Mouse (Mus musculus) hindbrain, embryonic 13.5 days (tissue): ENCODE data around the gene Krt7. TPM values are rescaled to one million over a fixed set of nuclear protein-coding genes. Genes with fewer than 3 reads are reported as not detected.

ENCODE experiments used
- ATAC-seq: fragments of 200-750 bp; cut with Nextera tagmentation; 2 replicates; pipeline ENCODE4 v1.8.0; 2017; ENCODE audit warnings: moderate TSS enrichment; ENCODE audit not compliant: low FRiP score
- H3K27ac ChIP-seq: fragments of 300-500 bp; sonication (generic); 2 replicates; pipeline ENCODE4 v1.5.1; 2015; ENCODE audit warnings: inconsistent platforms, mild to moderate bottlenecking, moderate library complexity
- H3K27me3 ChIP-seq: fragments of 300-500 bp; sonication (generic); 2 replicates; pipeline ENCODE4 v1.6.1; 2015; ENCODE audit warnings: mild to moderate bottlenecking, inconsistent platforms
- H3K36me3 ChIP-seq: fragments of 300-500 bp; sonication (generic); 2 replicates; pipeline ENCODE4 v1.6.1; 2015; ENCODE audit warnings: mild to moderate bottlenecking, inconsistent platforms
- H3K4me1 ChIP-seq: fragments of 300-500 bp; sonication (generic); replicated peaks from 2 replicates; pipeline ENCODE4 v1.6.1; 2015; ENCODE audit warnings: inconsistent platforms
- H3K4me2 ChIP-seq: fragments of 300-500 bp; sonication (generic); 2 replicates; pipeline ENCODE4 v1.6.1; 2015; ENCODE audit warnings: inconsistent platforms, mild to moderate bottlenecking, moderate library complexity
- H3K4me3 ChIP-seq: fragments of 300-500 bp; sonication (generic); 2 replicates; pipeline ENCODE4 v1.5.1; 2015; ENCODE audit warnings: mild to moderate bottlenecking, inconsistent platforms
- H3K9ac ChIP-seq: fragments of 300-500 bp; sonication (generic); 2 replicates; pipeline ENCODE4 v1.6.1; 2015; ENCODE audit warnings: mild to moderate bottlenecking, inconsistent platforms
- H3K9me3 ChIP-seq: fragments of 300-500 bp; sonication (generic); 2 replicates; pipeline ENCODE4 v1.6.1; 2016; ENCODE audit warnings: inconsistent platforms
- WGBS: fragments of 180-500 bp; shearing (Covaris S2); methylation state at CpG from one replicate; pipeline ENCODE4 v1.1.7; 2015; 5-methylcytosine and 5-hydroxymethylcytosine counted together
- polyA plus RNA-seq: library from polyadenylated mRNA; unstranded; fragments of >200 nt; fragmentation: Nextera tagmentation; extraction: Ambion mirVana; gene quantifications from 2 replicates; pipeline ENCODE4 v1.2.1, GENCODE M21; 2015

Gene Krt7
- 0.77 and 0.88 TPM in 2 replicates for polyA plus RNA-seq

GRCm38 (mm10) chr15:101410775-101411174, at the start of gene Krt7:
TSS of gene Krt7 (plus strand) at chr15:101411043.
- Histone ChIP-seq H3K4me2 (no peak within 1 kb of the TSS), H3K27ac (no peak within 1 kb of the TSS), H3K4me1 (0 out of 2 replicates have a peak, but pooled peaks cover 4% of the 10 kb centered on the region), H3K27me3 (peaks cover 35% of the 10 kb centered on the region), H3K9ac (no peak within 1 kb of the TSS), H3K36me3 (no peaks in the 10 kb centered on the region), H3K4me3 (no peak within 1 kb of the TSS), H3K9me3 (no peaks in the 10 kb centered on the region)
- 56% methylated on average over 2 of the region's 2 CpGs for WGBS
- ATAC-seq, result no peak

GRCm38 (mm10) chr15:101362393-101363010, 48.3 kb upstream of the Krt7 start:
- no peak overlapping the region for H3K4me2 ChIP-seq
- H3K27ac ChIP-seq, result no peak overlapping the region
- no peaks in the 10 kb centered on the region for H3K36me3 ChIP-seq
- H3K9me3 ChIP-seq, result no peaks in the 10 kb centered on the region
- H3K4me3 ChIP-seq, result no peak overlapping the region
- H3K9ac ChIP-seq, result no peak overlapping the region
- H3K27me3 ChIP-seq, result 0 out of 2 replicates have a peak, but pooled peaks cover 2% of the 10 kb centered on the region
- WGBS, result 69% methylated on average over 4 of the region's 4 CpGs
- no peak for ATAC-seq
- no peaks in the 10 kb centered on the region for H3K4me1 ChIP-seq

- no peak for ATAC-seq
- 86% methylated on average over 6 of the region's 6 CpGs for WGBS
These were observed 46.9 kb upstream of the Krt7 start for GRCm38 (mm10) chr15:101363933-101364332.

GRCm38 (mm10) chr15:101364425-101364824, 46.4 kb upstream of the Krt7 start:
- 0 out of 2 replicates have a peak, but pooled peaks cover 2% of the 10 kb centered on the region for H3K27me3 ChIP-seq
- no peak overlapping the region for H3K9ac ChIP-seq
- 0 out of 2 replicates have a peak, but pooled peaks cover under 1% of the 10 kb centered on the region for H3K4me1 ChIP-seq
- WGBS, result 78% methylated on average over 6 of the region's 6 CpGs
- no peaks in the 10 kb centered on the region for H3K36me3 ChIP-seq
- no peak for ATAC-seq
- no peak overlapping the region for H3K27ac ChIP-seq
- H3K4me2 ChIP-seq, result no peak overlapping the region
- H3K4me3 ChIP-seq, result no peak overlapping the region
- H3K9me3 ChIP-seq, result no peaks in the 10 kb centered on the region

More at GRCm38 (mm10) chr15:101363933-101364332, 46.9 kb upstream of the Krt7 start:
- H3K27me3 ChIP-seq, result 0 out of 2 replicates have a peak, but pooled peaks cover 2% of the 10 kb centered on the region
- H3K9me3 ChIP-seq, result no peaks in the 10 kb centered on the region
- no peaks in the 10 kb centered on the region for H3K4me1 ChIP-seq
- no peak overlapping the region for H3K4me3 ChIP-seq
- no peak overlapping the region for H3K27ac ChIP-seq
- H3K9ac ChIP-seq, result no peak overlapping the region
- no peak overlapping the region for H3K4me2 ChIP-seq
- no peaks in the 10 kb centered on the region for H3K36me3 ChIP-seq

- 74% methylated on average over 7 of the region's 7 CpGs for WGBS
- H3K4me3 ChIP-seq, result no peak overlapping the region
- H3K9ac ChIP-seq, result no peak overlapping the region; the same call in 1 of the 2 replicates
- H3K4me2 ChIP-seq, result no peak overlapping the region
- no peak for ATAC-seq
- no peak overlapping the region for H3K27ac ChIP-seq
- H3K4me1 ChIP-seq, result peaks cover 6% of the 10 kb centered on the region; the same call in 1 of the 2 replicates
- no peaks in the 10 kb centered on the region for H3K9me3 ChIP-seq
- H3K27me3 ChIP-seq, result 0 out of 2 replicates have a peak, but pooled peaks cover 2% of the 10 kb centered on the region
- no peaks in the 10 kb centered on the region for H3K36me3 ChIP-seq
These were observed 45.8 kb upstream of the Krt7 start for GRCm38 (mm10) chr15:101364891-101365671.

- Histone ChIP-seq H3K27me3 (0 out of 2 replicates have a peak, but pooled peaks cover 2% of the 10 kb centered on the region), H3K4me1 (peaks cover 6% of the 10 kb centered on the region; the same call in 1 of the 2 replicates), H3K27ac (no peak overlapping the region), H3K9ac (no peak overlapping the region; the same call in 1 of the 2 replicates), H3K9me3 (no peaks in the 10 kb centered on the region), H3K36me3 (no peaks in the 10 kb centered on the region), H3K4me3 (no peak overlapping the region), H3K4me2 (no peak overlapping the region)
- ATAC-seq, result no peak
- WGBS, result 82% methylated on average over 4 of the region's 4 CpGs
These were observed 45.1 kb upstream of the Krt7 start for GRCm38 (mm10) chr15:101365721-101366120.

- Histone ChIP-seq H3K9ac (no peak overlapping the region), H3K4me2 (no peak overlapping the region), H3K36me3 (no peaks in the 10 kb centered on the region), H3K4me3 (no peak overlapping the region), H3K9me3 (no peaks in the 10 kb centered on the region), H3K4me1 (peaks cover 6% of the 10 kb centered on the region; the same call in 1 of the 2 replicates), H3K27me3 (0 out of 2 replicates have a peak, but pooled peaks cover 2% of the 10 kb centered on the region), H3K27ac (no peak overlapping the region)
- WGBS, result 29% methylated on average over 3 of the region's 3 CpGs
- no peak for ATAC-seq
These were observed 44.4 kb upstream of the Krt7 start for GRCm38 (mm10) chr15:101366482-101366881.

- H3K27ac ChIP-seq, result no peak overlapping the region
- ATAC-seq, result no peak
- 51% methylated on average over 2 of the region's 2 CpGs for WGBS
- no peaks in the 10 kb centered on the region for H3K36me3 ChIP-seq
- H3K4me3 ChIP-seq, result no peak overlapping the region
- no peaks in the 10 kb centered on the region for H3K9me3 ChIP-seq
- H3K9ac ChIP-seq, result no peak overlapping the region
- 0 out of 2 replicates have a peak, but pooled peaks cover 2% of the 10 kb centered on the region for H3K27me3 ChIP-seq
- H3K4me2 ChIP-seq, result no peak overlapping the region
- peaks cover 6% of the 10 kb centered on the region; the same call in 1 of the 2 replicates for H3K4me1 ChIP-seq
These were observed 43.9 kb upstream of the Krt7 start for GRCm38 (mm10) chr15:101366926-101367325.

- peaks cover 6% of the 10 kb centered on the region; the same call in 1 of the 2 replicates for H3K4me1 ChIP-seq
- 0 out of 2 replicates have a peak, but pooled peaks cover 2% of the 10 kb centered on the region for H3K27me3 ChIP-seq
- ATAC-seq, result no peak
- no peak overlapping the region for H3K27ac ChIP-seq
- no peaks in the 10 kb centered on the region for H3K36me3 ChIP-seq
- H3K4me2 ChIP-seq, result no peak overlapping the region
- no peak overlapping the region for H3K9ac ChIP-seq
- 85% methylated on average over 8 of the region's 8 CpGs for WGBS
- no peaks in the 10 kb centered on the region for H3K9me3 ChIP-seq
- H3K4me3 ChIP-seq, result no peak overlapping the region
These were observed 43.3 kb upstream of the Krt7 start for GRCm38 (mm10) chr15:101367497-101367896.

GRCm38 (mm10) chr15:101368015-101368414, 42.8 kb upstream of the Krt7 start:
- no peak for ATAC-seq
- H3K27ac ChIP-seq, result no peak overlapping the region
- no peak overlapping the region for H3K4me3 ChIP-seq
- 0 out of 2 replicates have a peak, but pooled peaks cover 2% of the 10 kb centered on the region for H3K27me3 ChIP-seq
- peaks cover 6% of the 10 kb centered on the region; the same call in 1 of the 2 replicates for H3K4me1 ChIP-seq
- H3K9me3 ChIP-seq, result no peaks in the 10 kb centered on the region
- no peak overlapping the region for H3K4me2 ChIP-seq
- 87% methylated on average over 6 of the region's 6 CpGs for WGBS
- H3K36me3 ChIP-seq, result no peaks in the 10 kb centered on the region
- no peak overlapping the region for H3K9ac ChIP-seq

GRCm38 (mm10) chr15:101368502-101369381, 42.1 kb upstream of the Krt7 start:
- ATAC-seq, result no peak

More at GRCm38 (mm10) chr15:101368502-101369381, 42.1 kb upstream of the Krt7 start:
- Histone ChIP-seq H3K36me3 (no peaks in the 10 kb centered on the region), H3K27me3 (0 out of 2 replicates have a peak, but pooled peaks cover 2% of the 10 kb centered on the region), H3K27ac (no peak overlapping the region), H3K4me1 (peaks cover 6% of the 10 kb centered on the region; the same call in 1 of the 2 replicates), H3K4me3 (no peak overlapping the region), H3K9ac (no peak overlapping the region), H3K9me3 (no peaks in the 10 kb centered on the region), H3K4me2 (no peak overlapping the region)
- WGBS, result 66% methylated on average over 11 of the region's 11 CpGs
